Mouse (Mus musculus): ENCODE measurements around the gene Cc2d2b. TPM values are rescaled to one million over a fixed set of nuclear protein-coding genes. Genes with fewer than 3 reads are reported as not detected.

The Cc2d2b gene
- total RNA-seq, 4 experiments from 2014 or later: not detected

DNA sequence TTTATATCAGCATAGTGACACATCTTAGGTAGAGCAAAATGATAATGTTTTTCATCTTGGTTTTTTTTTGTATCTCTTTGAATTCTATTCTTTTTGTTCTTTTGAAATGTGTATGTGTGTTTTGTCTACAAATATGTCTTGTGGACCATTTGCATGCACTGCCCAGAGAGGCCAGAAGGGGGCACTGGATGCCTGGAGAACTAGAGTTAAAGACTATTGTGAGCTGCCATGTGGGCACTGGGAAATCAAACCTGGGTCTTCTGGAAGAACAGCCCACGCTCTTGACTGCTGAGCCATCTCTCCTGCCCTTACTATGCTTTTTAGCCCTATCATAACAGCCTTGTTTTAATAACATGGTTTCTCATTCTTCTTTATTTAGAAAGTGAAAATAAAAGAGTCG, 5.8 kb downstream of the Cc2d2b start:
- no peak for DNase-seq (ENCODE audit: low spot score)

DNA sequence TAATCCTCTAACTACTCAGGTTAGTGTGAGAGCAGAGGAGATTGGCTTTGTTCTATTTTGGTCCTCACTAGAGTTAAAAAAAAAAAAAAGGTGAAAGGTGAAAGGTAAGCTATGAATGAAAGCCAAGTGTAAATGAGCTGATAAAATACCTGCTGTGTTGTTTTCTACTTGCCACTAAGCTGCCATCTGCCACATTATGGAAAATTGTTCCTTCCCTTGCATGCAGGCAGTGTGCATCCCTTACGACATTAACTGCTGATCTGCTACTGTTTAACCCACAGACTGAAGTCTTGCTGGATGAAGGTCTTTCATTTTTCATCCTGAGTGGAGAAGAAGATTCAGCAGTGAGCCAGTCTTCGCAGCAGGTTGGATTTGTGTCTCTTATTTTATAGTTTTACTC, 11.5 kb downstream of the Cc2d2b start:
- no peak for DNase-seq (ENCODE audit: low spot score)

DNA sequence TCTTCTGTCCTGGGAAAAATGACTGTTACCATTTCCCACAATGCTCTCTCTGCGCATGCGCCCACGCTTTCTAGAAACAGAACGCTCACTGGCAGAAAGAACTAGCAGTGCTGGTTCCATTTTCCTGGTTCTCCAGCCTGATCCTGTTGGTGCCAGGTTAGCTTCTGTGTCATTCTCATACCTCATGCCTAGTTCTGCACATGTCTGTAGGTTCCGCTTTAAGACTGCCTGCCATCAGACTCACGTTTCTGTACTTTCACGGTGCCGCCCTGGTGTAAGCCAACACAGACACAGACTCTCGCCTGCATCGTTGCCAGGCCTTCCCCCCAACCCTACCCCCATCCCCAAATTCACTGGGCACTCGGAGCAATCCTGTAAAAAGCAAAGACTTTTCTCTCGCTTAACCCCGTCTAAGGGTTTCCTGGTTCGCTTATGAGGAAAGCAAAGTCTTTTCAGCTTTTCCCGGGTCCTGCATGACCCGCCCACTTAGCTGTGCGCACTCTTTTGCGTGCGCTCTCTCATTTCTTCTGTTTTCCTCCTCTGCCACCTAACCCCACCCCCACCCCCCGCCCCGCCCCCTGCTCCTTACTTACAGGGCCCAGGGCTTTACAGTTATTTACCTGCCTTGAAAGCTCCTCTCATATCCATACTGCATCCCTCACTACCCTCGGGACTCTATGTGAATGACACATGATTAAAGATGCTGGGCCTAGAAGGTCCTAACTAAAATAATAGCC, 13.6 kb downstream of the Cc2d2b start:
- no peak for DNase-seq (ENCODE audit: low spot score)

DNA sequence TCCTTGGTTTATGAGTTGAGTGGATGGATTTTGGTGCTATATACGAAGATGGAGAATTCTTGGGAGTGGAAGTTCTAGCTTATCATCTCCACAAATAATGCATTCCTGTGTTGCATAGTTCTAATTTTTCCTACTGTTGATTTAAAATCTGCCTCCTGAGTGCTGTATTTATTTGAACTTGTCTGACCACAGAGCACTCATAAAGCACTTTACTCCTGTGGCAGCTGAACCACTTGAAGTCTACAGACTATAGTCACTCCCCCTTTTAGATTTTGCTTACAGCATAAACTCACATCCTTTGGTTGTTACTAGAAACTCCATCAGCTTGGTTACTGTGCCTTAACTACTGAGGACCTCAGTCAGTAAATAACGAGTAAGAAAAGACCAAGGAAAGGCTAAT, 18.6 kb downstream of the Cc2d2b start:
- no peak for DNase-seq (ENCODE audit: low spot score)

DNA sequence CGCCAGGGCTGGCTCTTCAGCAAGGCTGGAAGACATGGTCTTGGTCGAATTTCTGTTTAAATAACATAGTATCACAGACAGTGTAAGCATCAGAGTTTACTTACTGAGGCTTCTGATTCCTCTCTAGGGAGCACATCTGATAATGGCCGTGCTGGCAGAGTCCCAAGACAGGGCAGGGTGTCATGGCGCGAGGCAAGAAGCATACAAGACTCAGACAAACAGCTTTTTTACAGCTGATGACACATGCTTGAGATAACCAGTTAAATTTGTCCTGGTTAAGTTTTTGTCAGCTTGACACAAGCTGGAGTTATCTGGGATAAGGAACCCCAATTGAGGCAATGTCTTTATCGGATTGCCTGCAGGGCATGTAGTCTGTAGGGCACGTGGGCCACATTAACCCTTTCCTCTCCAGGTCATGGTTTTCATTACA, 20.8 kb downstream of the Cc2d2b start:
- DNase-seq (ENCODE audit: low spot score): no peak

DNA sequence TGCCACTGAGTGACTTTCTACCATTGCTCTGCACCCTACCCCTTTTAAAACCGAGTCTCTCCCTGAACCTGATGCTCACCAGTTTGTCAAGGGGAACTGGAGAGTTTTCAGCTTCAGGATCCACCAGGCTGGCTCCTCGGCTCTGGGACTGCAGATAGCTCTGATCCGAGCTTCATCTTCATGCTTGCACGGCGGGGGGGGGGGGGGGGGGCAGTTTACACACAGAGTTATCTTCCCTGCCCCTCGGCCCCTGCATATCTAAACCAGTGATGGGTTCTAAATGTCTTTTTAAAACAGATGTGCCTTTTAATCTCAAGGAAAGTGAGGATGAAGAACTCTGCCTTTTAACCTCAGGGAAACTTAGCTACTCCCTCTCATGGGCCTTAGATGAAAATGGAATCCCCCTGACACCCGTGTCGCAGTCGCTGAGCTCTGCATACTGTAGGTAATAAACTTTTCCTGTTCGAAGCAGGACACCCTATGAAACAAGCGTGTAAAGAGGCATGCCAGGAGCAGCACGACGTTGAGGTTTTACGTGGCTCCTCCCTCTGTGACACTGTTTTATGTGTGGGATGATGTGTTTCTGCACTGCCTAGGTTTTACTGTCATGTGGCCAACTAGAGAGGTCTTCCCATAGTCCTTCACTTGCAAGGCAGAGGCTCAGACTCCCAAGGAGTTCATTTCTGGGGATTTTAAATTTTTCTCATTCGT, 39.6 kb downstream of the Cc2d2b start:
- DNase-seq (ENCODE audit: low spot score): no peak

DNA sequence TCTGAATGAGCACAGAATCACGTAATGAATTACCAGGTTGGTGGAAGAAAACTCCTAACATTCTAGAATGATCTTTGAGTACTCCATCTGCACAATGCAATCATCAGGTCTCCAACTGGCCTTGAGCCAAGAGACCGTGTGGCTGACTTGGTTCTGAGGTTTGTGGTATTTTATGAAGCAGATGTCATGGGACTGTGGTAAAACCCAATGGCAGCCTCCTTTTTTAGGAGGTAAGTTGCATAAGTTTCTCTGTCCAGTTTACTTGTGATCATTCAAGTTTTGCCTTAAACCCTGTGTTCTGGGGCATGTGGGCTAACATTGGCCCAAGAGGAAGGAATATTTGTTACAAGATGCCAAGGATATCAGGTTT, 40.1 kb downstream of the Cc2d2b start:
- no peak for DNase-seq (ENCODE audit: low spot score)

DNA sequence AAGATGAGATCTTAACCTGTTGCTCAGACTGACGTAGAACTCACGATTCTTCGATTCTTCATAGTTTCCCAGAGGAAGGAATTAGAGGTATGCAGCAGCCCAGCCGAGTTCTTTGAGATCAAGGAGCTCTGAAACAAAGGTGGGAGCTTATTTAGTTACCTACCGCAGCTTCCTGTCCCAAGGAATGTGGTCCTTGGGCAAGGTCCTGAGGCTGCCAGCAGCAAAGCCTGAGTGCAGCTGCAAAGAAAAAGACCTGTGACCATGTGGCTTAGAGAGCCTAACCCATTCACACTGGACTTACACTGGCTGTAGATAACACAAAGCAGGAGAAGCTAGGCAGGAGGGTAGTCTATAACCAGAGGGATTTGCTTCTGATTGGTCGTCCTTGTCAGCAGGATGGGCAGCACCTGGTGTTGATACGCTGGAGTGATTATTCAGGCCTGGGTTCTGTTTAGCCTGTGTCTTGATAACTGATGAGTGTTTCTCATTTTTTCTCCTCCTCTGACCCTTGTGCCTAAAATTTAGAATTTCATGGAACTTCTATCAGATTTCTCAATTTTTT, 56.7 kb downstream of the Cc2d2b start:
- DNase-seq (ENCODE audit: low spot score): no peak

DNA sequence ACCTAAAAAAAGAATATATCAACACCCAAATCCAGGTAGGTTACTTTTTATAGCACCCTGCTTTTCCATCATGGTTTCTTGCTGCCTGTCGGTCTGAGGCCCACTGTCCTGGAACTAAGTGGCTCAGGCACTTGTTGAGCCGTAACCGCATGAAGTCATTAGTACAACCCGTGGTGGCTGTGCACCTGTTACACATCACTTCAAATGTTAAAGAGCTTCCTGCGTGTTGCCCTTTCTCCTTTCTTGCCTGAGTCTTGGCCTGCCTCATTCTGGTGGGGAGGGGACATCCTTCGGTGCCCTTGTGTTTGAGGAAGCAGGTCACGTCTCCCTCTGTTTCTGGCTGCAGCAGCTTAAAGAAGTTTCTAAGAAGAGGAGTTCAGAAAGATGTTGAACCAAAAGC, 61.3 kb downstream of the Cc2d2b start:
- DNase-seq (ENCODE audit: low spot score): no peak

DNA sequence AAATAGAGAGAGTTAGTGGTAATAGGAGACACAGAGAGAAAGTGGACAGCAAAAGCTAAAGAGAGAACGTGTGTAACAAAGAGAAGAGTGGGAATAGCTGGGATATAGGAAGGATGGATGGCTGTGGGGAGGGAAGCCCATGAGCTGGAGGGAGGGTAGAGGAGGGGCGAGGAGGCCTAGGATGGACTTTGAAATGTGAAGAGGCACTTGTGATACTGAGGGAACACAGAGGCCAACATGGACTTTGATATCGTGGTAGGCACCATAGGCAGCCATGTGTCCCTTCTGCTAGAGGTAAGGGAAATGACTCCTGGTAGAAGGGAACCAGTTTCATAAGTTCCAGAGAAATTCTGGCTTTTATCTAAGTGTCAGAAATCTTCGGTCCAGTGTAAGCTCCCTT, 63.3 kb downstream of the Cc2d2b start:
- no peak for DNase-seq (ENCODE audit: low spot score)

DNA sequence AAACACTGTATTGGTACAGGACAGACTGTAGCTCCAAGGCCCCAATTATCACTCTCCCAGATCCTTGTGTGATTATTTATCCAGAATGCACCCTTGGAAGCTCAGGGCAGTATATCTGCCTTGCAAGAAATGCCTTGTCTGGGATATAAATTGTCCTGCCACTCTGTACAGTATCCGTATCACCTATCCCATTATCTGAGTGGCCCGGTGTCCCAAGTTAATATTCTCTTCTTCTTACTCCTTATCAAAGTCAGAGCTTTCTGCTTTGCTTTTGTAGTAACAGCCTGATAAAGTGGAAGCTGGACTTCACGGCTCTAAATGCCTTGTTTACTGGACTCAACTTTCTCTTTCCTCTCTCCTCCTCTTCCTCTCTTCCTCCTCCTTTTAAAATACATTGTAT, 64.2 kb downstream of the Cc2d2b start:
- DNase-seq (ENCODE audit: low spot score): no peak

DNA sequence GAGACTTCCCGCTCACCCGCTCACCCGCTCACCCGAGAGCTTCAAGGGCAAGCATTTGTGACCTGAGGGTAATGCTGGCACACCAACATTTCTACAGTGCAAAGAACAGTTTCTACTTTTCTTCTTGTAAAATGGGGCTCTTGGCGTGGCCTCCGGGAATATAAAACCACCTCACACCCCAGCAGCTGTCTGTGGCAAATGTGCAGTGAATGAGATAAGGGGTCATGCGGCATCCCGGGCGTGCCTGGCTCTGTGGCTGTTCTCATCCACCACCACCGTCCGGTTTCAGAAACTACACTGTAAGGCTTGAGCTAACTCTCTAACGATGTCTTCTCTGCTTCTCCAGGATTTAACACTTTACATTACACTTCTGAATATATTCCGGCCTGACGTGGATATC, 64.8 kb downstream of the Cc2d2b start:
- DNase-seq (ENCODE audit: low spot score): no peak

DNA sequence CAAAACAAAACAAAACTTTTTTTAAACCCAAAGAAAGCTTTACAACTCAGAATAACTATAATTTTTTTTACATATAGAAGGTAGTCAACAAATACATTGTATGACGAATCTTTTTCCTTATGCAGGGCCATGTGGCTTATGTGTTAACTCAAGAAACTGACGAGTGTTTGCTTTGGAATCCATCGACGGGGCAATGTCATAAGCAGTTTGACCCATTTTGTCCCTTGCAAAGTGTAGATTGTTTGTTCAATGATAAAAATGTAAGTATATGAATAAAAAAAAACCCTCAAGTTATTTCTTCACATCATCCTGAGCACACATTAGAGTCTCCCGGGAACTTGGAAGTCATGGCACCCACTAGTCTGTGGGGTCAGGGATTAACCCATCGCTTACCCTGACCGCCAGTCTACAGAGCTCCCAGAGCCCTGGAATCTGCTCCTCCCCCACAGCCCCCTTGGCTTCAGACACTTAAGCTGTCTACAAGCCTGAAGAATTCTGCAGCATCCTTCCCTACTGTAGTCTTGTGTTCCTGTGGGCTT, 67.2 kb downstream of the Cc2d2b start:
- DNase-seq (ENCODE audit: low spot score): no peak

DNA sequence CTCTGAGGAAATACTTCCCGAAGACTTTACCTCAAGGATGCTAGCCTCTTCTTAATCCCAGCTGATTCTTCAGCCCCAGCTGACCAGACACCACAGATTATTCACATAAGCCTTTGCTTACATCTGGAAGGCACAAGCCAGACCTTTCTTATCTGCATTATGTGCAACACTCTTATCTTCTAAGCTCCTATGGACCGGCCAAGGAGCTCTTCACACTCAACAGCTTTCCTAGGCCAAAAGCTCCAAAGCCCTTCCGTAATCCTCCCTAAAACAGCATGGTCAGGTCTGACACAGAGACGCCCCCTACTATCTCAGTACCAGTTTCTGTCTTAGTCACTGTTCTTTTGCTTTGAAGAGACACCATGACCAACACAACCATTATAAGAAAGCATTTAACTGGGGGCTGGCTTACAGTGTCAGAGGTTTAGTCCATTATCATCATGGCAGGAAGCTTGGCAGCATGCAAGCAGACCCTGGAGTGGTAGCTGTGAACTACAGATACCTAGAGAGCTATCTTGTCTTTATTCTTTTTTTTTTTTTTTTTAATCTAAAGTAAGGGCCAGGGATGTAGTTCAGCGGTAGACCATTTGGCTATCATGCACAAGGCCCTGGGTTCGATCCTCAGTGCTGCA, 69.5 kb downstream of the Cc2d2b start:
- no peak for DNase-seq (ENCODE audit: low spot score)

DNA sequence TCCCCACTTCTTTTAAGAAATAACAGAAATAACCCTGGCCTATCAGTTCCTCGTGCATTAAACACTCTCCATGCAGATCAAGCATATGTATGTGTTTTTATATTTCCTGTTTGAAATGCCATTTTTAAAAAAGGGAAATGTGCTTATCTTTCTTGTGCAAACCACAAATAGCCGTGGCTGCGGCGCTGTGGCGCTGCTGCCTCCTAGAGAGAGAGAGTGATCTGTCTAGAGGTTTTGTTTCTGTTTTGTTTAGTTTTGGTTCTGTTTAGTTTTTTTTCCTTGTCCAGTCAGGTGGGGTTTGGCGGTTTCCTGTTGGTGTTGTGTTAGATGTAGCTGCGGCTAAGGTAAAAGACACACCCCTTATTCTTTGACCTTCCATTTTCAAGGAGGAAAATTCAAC, 70.2 kb downstream of the Cc2d2b start:
- DNase-seq (ENCODE audit: low spot score): no peak

DNA sequence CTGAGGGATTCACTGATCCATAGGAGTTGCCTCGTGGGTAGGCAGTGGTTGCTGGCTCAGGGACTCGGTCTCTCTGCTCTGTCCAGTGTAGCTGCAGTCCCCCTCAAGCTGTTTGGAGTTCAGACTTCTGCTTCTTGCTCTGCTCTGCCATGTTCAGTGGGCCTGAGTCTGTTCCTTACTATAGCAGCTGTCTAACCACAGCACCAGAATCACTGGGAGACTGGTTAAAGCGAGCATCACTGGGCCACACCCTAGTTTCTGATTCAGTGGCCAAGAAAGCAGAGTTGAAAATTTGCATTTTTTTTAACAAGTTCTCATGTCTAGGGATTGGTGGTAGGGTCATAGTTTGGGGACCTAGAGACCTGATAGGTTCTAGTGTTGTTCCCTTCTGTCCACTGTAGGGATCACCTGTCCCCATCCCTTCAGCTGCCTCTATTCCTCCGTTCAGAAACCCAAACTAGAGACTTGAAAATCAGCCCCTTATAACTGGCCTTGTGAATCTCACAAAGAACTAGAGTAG, 72.8 kb downstream of the Cc2d2b start:
- DNase-seq (ENCODE audit: low spot score): no peak

DNA sequence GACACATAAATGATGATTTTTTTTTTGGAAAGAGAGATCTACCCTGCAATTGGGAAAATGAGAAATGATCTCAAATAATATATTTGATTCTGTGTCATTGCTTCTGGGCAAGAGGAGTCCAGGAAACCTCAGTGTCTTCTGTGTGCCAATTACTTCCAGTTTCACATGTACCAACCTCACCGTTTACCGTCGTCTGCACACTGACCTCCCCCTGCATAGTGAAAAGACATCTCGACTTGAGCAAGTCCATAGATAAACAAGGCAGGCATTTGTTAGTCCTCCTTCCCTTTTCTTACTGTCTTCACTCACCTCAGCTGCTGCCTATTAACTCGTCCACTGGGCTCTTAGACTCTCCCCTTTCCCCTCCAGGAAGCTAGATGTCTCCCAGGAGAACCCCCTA, 77.1 kb downstream of the Cc2d2b start:
- no peak for DNase-seq (ENCODE audit: low spot score)

DNA sequence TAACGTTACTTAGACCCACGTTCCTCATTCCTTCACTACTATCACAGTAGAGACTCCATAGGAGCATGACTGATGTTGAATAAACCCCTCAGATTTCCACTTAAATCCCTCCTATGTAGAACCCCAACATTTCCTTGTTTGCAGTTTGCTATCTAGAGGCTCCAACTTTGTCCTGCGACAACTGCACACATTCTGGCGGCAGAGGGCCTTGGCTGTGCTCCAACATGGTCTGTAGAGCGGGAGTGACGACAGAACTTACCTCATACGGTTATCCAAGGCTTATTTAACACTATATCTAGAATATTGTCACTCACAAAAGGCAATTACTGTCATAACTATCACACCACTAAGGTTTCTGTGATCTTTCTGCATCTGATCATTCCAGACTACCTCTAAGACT, 78.2 kb downstream of the Cc2d2b start:
- DNase-seq (ENCODE audit: low spot score): no peak

DNA sequence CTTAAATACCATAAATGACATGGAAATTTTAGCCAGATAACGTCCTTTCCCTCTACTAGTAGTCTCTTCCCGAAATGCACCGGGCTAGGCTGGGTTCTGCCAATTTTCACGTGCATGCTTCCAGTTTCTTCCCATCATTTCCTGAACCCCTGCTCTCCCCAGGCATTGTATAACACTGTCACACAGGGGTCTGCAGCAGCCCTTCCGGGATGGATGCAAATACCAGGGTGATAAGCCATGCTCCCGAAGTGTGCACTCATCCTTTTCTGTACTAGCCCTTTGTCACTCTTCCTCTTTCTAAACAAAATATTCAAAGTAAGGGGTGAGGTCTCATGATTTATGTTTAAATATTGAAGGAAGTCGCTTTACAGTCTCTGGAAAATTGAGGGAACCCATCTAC, 81.6 kb downstream of the Cc2d2b start:
- DNase-seq (ENCODE audit: low spot score): no peak

DNA sequence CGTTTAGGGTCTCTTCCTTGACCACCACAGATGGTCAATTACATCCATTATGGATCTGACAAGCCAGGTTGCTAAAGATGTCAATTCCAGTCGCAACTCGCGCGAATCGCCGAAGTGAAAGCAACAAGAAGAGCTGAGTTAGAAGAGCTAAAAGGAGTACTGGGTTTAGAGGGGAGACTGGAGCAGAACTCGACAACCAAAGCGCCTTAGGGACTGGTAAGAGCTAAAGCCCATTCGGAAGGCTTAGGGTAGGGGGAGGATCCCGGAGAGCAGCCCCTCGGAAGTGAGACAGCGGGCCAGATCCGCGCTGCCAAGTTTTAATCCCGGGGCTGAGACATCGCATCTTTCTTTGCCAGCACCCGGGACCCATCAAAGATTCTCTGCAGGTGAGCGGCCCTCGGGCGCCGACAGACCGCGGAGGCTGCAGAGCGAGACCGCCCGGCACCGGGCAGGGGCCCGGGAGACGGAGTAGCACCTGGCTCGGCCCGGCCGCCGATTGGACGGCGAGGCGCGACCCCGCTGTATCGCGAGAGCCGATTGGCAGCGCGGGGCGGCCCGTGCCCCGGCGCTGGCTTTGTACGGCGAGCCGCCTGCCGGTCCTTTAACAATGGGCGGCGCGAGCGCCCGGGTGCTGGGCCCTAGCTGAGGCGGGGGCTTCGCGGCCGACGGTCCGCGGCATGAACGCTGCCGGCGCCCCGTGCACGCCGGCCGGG, 82.3 kb downstream of the Cc2d2b start, which contains the start of gene Ccnj:
TSS of gene Ccnj (plus strand) at position 577 of the 713 bp plus-strand sequence.
- DNase-seq (ENCODE audit: low spot score): peak; percentile 93

DNA sequence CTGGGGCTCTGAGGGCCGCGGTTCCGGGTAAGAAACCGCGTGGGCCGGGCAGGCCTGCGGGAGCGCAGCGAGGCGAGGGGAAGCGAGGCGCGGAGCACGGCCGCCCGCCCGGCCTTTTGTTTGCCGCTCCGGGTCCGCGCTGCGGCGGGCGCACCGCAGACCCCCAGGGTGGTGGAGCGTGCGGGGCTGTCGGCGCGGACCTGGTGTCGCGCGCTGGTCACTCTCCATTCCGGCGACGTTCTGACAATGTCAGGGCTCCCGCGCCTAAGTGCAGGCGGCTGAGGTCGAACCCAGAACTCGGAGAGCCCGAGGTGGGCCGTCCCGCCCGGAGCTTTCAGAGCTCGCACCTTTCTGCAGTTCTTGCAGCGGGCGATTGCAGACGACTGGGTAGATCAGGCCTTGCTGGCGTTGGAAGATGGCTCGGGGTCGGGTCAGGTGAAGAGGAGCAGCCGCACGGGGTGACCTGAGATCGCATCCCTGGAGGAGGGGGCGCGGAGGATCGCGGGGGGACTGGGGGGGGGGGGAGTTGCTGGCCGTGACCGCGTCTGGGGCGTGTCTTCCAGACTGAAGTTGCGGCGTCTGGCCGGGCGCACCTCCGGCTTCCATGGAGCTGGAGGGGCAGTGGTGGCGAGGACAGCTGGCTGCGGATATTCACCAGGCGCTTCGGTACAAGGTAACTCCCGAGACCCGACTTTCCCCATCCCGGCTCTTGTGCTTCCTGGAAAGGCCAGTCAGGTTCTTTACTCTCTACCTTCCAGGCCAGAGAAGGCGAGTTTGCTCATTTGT, 83.1 kb downstream of the Cc2d2b start:
- peak; percentile 15 for DNase-seq (ENCODE audit: low spot score)

Measured in heart, adult 8-10 months (tissue).